Mouse (Mus musculus) cerebellum, adult 2 months (tissue): Measurements from ENCODE around the gene Wee2.

Source experiments
- CTCF ChIP-seq: fragments of 200-500 bp; IDR thresholded peaks from 2 replicates; pipeline ENCODE4 v1.5.1; 2011; ENCODE audit warnings: low read depth, mild to moderate bottlenecking, control low read depth, low read length, moderate library complexity, borderline replicate concordance; ENCODE audit not compliant: insufficient read depth
- POLR2A ChIP-seq: fragments of 200-500 bp; IDR thresholded peaks from 2 replicates; pipeline ENCODE4 v1.6.1; 2011; ENCODE audit warnings: low read length, control low read depth, borderline replicate concordance; ENCODE audit not compliant: insufficient read depth

GRCm38 (mm10) chr6:40413565-40413964 is 25.3 kb upstream of the Wee2 start:
- no peak for TF ChIP-seq CTCF
- no peak for TF ChIP-seq POLR2A
